Mouse (Mus musculus) MN1 (cell line): Measurements from ENCODE around the gene Lcp2.
A peak's percentile ranks its signal among the peaks of the same experiment; 100 is the strongest.

Experiments
- DNase-seq: peaks from one replicate; pipeline ENCODE4 v3.0.0-alpha.2; 2016; ENCODE audit warnings: low spot score

Lcp2 gene

GRCm38 (mm10) chr11:34046767-34047541 is at the start of gene Lcp2:
Gene Lcp2 (plus strand): TSS chr11:34046920.
- DNase-seq = no peak

DNA sequence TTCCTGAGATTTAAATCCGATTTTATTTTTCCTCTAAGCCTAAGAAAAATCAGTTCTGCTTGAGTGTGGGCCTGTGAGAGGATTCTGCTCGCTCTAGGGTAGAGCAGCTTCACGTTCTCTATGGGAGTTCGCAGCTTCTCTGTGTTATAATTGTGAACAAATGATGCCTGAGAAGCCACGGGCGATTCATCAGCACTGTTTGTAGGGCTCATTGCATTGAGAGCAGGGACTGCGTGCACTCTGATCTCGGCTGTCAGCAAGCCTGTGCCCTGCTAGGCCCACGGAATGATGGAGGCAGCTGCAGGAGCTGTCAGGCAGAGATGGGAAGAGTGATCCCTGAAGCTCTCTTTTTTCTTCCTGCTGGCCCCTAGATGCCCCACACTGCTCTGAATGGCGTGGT is 48.5 kb upstream of the Lcp2 start:
- DNase-seq = no peak

- no peak for DNase-seq
Observed at GRCm38 (mm10) chr11:34000416-34000815, 46.3 kb upstream of the Lcp2 start.

- peak; percentile 21 for DNase-seq
Observed at GRCm38 (mm10) chr11:34001938-34002592, 44.7 kb upstream of the Lcp2 start.

DNA sequence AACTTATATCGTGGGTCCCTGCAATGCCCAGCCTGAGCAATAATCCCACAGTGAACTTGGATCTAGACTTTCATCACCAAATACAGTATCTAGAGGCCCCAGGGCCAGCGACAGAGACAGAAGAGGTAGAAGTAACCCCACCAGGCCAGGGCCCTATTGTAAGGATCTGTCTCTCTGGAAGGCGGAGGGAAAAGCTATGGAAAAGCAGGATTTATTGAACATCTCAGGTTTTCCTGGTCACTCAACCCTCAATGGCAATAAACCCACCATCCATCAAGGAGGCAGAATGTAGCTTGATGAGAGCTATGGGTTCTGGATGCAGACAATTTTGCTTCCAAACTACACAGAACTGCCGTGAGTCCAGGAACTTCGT is 44.1 kb upstream of the Lcp2 start:
- no peak for DNase-seq

DNA sequence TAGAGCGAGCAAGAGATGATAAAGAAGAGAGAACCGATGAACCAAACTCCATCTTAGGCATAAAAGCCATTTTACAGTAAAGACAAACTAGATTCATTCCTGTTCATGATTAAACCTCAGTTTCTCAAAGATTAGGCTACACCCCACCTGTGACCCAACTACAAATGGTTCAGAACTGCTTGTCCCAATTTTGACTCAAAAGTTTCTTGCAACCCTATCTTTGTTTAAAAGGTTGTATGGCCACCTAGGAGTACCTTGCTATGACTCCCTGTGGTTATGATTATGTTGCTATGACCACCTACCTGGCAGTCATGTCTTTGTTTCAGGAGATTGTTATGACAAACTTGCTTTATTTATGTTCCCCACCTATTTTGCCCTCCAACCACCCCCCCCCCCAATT is 39.1 kb upstream of the Lcp2 start:
- no peak for DNase-seq

DNA sequence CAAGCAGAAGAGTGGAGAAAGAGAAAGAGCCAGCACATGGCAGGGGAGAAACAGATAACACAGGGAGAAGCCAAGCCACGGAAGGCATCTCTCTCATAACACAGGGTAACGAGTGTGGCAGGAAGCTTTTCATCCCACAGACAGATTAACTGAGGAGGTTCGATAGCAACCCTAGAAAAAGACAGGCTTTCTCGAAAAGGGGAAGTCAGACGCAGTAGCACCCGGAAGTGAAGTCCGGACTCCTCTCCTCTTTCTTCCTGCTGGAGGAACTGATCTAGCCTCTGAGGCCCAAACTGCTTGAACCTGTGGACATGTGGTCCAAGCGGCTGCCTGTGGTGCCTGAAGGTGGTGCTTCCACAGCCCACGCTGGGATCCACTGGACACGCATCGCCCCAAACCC is 38.5 kb upstream of the Lcp2 start:
- DNase-seq = no peak

DNA sequence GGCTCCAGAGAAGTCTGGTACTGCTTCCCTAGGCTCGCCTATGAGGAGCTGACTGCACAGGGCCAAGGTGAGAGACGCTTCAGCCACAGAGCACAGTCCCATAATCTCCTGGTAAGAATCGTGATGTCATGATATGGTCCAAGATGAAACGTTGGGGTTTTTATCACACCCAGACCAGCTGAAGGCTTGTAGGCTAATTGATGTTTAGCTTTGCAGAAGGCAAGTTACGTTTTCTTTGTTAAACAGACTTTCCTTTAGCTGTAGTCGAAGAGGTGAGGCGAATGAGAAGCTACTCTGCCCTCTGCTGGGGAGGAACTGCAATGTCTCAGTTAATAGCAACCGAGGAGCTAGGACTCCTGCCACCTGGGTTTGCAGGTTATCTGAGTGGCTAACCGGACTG is 38.0 kb upstream of the Lcp2 start:
- DNase-seq = no peak

DNA sequence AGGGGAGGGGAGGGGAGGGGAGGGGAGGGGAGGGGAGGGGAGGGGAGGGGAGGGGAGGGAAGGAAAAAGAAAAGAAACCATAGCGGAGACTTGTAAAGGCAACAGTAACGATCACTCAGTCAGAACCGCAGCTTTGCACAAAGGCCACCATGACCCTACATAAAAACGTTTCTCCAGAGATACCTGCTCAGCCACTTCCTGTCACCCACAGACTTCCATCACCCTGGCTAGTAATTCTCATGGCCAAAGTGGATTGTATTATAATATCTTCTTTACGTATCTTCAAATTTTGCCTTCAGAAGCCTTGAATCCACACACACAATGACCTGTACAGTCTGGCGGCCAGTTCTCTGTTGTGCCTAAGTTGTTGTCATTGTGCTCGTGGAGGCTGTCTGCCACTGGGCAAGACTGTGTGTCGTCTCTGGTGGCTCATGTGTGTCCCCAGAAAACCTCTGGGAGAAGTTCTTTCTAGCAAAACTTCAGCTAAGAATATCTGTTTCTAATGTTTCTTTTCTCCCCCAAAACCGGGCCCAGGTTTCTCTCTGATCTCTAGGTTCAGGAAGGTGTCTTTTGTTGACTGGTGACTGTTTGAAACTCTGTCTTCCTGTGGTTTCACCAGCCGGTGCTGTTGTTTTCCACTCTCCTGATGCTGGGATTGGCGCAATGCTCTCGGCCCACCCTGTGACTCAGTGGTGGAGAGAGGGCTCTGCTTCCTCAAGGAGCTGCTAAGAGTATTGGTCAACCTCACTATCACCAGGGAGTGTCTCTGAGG is 37.2 kb upstream of the Lcp2 start:
- DNase-seq = no peak

- DNase-seq = no peak
Observed at GRCm38 (mm10) chr11:34010133-34010858, 36.4 kb upstream of the Lcp2 start.

- DNase-seq = no peak
Observed at GRCm38 (mm10) chr11:34010859-34011172, 35.9 kb upstream of the Lcp2 start.

GRCm38 (mm10) chr11:34012007-34012652 is 34.6 kb upstream of the Lcp2 start:
- DNase-seq = no peak

GRCm38 (mm10) chr11:34025091-34025490 is 21.6 kb upstream of the Lcp2 start:
- no peak for DNase-seq

DNA sequence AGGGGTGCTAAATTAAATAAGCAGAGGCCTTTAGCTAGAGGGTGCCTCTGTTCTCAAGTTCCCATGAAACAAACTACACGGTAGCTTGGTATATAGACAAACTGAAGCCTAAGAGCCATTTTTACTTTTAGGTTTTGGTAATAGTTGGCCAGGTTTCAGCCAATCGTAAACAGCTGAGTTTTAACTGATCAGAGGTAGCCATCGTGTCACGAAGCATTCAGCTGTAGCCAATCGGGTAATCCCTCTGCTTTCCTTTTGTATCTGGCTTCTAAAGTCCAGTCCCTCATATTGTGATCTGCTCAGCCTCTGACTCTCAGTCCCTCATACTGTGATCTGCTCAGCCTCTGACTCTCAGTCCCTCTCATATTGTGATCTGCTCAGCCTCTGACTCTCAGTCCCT is 17.1 kb upstream of the Lcp2 start:
- no peak for DNase-seq

- DNase-seq = no peak
Observed at GRCm38 (mm10) chr11:34031015-34031805, 15.5 kb upstream of the Lcp2 start.

DNA sequence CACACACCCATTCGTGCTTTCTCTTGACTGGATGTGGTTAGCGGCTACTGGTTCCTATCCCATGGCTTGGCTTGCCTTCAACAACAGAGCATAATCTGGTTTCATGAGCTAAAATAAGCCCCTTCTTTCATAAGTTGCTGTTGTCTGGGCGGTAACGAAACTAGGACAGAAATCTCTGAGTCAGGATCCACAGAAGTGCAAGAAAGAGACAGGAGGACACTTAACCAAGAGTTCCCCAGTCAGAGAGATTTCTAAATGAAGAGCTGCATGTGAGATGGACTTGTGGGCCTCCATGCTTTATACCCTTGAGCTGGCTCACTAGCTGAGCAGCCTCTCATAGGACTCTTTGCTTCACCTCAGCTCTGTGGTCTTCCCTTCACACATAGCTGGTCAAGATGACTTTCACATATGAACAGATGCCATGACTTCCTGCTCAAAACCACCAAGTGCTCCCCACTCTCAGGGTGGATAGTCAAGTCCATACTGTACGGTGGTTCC is 12.7 kb upstream of the Lcp2 start:
- DNase-seq = no peak

DNA sequence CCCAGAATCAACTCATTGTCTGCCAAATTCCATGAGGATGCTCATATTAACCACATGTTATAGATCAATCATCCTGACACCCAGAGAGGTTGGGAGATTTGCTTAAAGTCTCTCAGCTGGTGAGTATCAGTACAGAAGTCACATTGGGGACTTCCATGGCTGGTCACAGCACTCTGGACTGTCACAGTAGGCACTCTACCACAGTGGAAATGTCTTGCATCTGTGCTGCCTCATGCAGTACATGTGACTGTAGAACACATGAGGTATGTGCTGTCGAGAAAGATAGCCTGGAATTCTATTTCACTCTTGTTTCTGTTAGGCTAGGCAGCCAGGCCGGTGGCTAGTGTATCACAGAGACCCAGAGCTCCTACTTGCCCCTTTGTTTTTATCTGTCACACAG is 11.9 kb upstream of the Lcp2 start:
- DNase-seq = no peak

- no peak for DNase-seq
Observed at GRCm38 (mm10) chr11:34035909-34036658, 10.6 kb upstream of the Lcp2 start.

DNA sequence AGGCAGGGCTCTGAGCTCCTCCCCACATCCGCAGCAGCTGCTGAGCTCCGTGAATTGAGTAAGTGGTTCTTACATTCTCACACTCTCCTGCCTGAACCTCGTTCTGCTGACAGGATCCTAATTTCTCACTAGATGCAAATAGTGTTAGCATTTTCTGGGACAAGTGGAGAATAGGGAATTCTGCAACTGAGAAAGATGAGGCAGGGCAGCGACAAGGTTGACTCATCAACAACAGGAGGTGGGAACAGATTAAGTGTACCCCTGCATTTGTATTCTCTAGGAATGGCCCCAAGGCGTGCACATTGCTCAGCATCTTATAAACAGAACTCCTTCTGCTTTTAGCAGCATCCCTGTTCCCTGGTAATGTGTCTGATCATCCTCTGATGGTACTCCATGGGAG is 6.7 kb upstream of the Lcp2 start:
- DNase-seq = no peak

- DNase-seq = no peak
Observed at GRCm38 (mm10) chr11:34042808-34043207, 3.9 kb upstream of the Lcp2 start.
